Mouse (Mus musculus) large intestine, adult 2 months (tissue): Measurements from ENCODE around the gene Foxo1. TPM values are rescaled to one million over a fixed set of nuclear protein-coding genes. Genes with fewer than 3 reads are reported as not detected.

Source experiments
- DNase-seq: peaks from one replicate; pipeline ENCODE4 v3.0.0-alpha.2; 2012; ENCODE audit warnings: low read depth, low spot score
- WGBS: fragments of 180-500 bp; shearing (Covaris S2); methylation state at CpG from one replicate; pipeline ENCODE4 v1.1.7; 2018; 5-methylcytosine and 5-hydroxymethylcytosine counted together
- polyA plus RNA-seq: library from polyadenylated mRNA; depleted of rRNA; stranded (reverse); fragments of >200 nt; gene quantifications from 2 replicates; pipeline ENCODE4 v1.2.3, GENCODE M21; 2012

The Foxo1 gene
- polyA plus RNA-seq, 1 experiment: 6.2 TPM

DNA sequence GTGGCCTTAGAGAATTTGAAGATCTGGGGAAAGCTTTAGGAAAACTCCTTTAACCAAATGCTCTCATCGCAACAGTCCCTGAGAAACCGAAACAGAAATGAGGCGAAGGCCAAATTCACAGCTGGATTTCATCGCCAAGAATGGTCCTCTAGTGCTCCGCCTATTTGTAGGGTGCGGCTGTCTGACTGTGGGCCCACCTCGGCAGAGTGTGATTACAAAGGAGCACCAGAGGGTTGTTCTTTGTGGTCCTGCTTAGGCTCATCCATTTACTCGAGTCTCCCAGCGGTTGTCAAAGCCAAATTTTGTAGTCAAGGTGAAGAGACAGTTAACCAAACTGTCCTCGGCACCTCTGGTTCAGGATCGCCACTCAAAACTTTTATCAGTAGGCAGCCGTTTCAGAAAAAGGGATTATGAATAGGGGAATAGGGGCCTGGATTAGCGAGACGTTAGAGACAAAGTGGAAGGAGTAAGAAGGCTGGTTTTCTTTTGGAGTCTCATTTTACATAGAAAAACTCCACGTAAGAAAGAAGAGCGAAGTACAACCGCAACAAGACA lies 1.5 kb upstream of the Foxo1 start:
- 12% methylated on average over 17 of the region's 17 CpGs for WGBS
- DNase-seq: no peak

DNA sequence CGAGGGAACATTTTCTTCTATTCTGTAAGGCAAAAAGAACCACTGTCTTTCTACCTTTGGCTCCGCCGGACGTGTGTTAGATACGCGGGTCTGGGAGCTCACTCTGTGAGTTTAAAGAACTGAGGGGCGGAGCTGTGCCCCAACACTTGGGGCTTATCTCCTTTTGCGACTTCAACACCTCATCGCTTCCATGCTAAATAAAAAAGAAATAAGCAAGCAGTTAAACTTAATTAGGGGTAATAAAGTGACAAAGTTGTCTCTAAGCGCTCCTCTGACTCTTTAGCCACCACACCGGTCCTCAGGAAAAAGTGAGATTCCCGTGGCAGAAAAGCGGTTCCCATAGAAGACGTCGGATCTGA lies 864 bp upstream of the Foxo1 start:
- WGBS: under 1% methylated on average over 15 of the region's 15 CpGs
- no peak for DNase-seq

DNA sequence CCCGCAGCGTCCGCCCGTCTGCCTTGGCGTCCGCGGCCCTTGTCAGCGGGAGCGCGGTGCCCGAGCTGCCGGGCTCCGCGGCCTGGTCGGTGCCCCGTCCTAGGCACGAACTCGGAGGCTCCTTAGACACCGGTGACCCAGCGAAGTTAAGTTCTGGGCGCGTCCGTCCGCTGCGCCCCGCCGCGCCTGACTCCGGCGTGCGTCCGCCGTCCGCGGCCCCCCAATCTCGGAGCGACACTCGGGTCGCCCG lies 276 bp downstream of the Foxo1 start:
- WGBS: 0% methylated on average over 32 of the region's 40 CpGs
- no peak for DNase-seq

DNA sequence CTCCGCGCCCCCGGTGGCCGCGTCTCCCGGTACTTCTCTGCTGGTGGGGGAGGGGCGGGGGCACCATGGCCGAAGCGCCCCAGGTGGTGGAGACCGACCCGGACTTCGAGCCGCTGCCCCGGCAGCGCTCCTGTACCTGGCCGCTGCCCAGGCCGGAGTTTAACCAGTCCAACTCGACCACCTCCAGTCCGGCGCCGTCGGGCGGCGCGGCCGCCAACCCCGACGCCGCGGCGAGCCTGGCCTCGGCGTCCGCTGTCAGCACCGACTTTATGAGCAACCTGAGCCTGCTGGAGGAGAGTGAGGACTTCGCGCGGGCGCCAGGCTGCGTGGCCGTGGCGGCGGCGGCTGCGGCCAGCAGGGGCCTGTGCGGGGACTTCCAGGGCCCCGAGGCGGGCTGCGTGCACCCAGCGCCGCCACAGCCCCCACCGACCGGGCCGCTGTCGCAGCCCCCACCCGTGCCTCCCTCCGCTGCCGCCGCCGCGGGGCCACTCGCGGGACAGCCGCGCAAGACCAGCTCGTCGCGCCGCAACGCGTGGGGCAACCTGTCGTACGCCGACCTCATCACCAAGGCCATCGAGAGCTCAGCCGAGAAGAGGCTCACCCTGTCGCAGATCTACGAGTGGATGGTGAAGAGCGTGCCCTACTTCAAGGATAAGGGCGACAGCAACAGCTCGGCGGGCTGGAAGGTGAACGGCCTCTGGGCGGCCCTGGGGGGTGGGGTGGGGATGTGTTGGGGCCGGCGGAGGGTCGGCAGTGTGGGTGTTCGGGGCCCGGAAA lies 789 bp downstream of the Foxo1 start:
- no peak for DNase-seq
- WGBS: under 1% methylated on average over 89 of the region's 89 CpGs

DNA sequence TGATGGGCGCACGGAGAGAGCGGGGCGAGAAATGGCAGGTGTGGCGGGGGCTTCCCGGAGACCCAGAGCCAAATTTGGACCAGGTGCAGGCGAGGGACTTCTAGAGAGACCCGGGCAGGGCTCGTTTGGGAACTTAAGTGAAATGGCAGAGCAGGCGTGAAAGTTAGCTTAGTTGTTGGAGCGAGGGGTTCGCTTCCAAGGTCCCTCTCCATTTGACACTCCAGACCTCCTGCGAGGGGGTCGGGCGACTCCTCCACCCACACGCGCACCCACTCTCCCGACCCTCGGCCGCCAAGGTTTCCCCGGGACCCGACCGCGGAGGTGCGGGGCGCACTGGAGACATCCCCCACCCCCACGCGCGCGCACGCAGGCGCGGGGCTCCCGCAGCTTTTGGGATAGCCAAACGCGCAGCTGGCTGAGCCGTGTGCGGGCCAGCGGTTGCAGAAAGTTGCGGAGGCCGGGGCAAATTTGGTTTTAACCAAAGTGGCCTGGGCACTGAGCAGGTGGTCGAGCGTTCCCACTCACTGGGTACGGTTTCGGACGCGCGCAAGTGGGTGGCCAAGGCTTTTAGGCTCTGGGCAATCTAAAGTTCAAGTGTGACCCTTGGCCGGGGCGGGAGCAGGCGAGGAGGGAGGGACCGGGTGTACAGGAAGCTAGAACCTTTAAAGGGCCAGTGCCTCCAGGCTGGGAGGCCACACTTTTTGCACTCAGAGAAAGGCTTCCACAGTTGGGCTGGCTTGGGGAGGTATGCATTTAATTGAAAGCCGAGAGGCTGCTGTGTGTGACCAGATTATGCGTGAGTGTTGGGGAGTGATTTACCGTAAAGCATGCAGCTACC lies 1.6 kb downstream of the Foxo1 start:
- WGBS: 1% methylated on average over 55 of the region's 55 CpGs
- DNase-seq: peak; percentile 80

DNA sequence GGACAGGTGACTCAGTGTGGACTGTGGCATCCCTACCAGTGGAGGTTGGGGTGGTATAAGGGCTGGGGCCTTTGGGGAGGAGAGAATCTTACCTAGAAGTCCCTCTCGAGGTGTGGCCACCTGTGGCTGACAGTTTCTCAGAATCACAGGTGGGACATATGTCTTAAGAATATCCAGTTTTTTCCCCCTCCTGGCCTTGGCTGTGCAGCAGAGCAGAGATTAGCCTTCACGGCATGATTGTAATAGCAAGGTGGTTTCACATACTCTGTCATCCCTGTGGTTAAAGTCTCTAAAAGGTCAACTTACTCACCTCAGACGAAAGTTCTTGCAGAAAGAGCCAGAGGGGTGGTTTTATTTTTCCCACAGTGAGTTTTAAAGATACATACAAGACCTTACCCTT lies 2.4 kb downstream of the Foxo1 start:
- 11% methylated on average over 3 of the region's 3 CpGs for WGBS
- no peak for DNase-seq

DNA sequence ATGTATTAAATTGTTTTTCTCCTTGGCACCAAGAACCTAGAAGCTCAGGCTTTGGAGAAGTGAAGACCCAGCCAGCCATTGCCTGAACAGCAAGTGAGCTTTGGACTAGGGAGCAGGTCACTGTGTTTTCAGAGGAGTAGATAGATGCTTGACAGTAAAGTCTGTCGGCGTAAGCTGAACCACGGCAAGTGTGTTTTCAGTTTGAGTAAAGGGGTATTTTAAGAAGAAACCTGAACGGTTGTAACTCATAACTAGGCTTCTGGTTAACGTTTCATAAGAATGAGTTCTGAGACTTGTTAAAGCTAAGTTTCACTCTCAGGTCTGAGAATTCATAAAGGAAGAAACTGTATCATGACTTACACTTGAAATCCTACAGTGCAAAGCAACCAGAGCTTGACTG lies 3.2 kb downstream of the Foxo1 start:
- no peak for DNase-seq
- 61% methylated on average over 5 of the region's 5 CpGs for WGBS

DNA sequence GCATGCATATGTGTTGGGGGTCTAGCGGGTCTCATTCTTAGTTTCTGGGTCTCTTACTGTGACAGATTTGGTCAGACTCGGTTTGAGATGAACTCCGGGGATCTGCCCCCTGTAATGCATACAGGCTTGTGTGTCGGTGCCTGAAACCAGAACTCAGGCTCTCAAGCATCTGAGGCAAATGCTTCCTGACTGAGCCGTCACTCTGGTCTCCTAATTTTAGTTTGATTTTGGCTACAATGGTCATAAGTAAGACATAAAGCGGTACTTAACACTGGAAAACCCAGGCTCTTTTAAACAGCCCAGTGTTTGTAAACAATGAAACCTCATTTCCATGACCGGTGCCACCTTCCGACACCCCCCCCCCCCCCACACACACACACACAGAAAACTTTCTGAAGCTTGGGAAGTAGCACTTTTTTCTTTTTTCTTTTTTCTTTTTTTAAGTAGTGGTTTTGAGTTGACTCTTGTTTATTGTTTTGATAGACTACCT lies 4.3 kb downstream of the Foxo1 start:
- DNase-seq: no peak
- WGBS: 81% methylated on average over 8 of the region's 8 CpGs

DNA sequence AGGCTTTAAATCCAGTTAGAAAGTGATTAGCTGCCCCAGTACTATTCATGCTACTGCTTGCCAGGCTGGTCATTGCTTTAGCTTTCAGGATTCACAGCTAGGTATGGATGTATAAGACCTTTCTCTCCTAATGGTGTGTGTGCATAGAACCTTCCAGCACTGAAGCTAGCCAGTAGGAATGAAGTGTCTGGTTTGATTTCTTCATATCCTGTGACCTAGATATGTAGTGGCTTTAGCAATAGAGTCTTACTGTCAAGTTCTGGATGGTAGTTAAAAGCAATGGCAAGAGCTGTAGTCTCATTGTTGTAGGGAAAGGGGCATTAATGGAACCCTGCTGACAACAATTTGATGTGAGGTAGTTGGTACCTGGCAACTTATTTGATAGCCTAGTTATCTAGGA lies 6.3 kb downstream of the Foxo1 start:
- no peak for DNase-seq

DNA sequence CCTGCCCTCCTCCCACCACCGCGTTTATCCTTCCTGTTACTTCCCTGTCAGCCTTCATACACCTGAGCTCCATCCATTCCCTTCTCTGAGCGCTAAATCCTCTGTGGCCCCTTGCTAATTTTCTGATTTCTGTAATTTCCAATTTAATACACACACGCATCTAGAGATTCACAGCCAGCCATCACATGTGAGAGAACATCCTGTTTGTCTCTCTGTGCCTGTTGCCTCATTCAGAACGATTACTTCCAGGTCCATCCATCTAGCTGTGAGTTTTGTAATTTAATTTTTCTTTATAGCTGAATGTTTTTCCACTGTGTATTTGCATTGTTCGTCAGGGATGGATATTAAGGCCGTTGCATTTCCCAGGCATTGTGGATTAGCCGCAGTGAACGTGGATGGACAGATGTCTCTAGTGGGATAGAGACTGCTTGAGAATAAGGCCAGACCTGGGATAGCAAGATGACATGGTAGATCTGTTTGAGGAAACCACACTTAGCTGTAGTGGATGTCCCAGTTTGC lies 7.0 kb downstream of the Foxo1 start:
- DNase-seq: no peak
- WGBS: 82% methylated on average over 9 of the region's 9 CpGs

DNA sequence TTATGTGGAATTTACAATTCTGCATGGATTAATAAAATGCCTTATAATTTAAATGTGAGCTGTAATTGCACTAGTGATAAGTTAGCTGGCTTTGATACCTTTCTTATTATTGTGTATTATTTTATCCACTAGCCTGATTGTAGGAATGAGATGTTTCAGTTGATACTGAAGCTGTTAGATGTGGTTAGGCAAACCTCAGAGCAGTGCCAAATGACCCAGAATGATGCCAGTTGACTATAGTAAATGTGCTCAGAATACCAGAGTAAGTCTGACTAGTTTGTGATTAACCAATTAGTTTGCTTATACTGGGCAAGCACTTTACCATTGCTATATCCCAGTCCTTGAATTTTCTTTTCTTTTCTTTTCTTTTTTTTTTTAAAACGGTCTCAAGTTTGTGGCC lies 12.5 kb downstream of the Foxo1 start:
- WGBS: 70% methylated on average over 1 of the region's 1 CpGs
- DNase-seq: no peak

DNA sequence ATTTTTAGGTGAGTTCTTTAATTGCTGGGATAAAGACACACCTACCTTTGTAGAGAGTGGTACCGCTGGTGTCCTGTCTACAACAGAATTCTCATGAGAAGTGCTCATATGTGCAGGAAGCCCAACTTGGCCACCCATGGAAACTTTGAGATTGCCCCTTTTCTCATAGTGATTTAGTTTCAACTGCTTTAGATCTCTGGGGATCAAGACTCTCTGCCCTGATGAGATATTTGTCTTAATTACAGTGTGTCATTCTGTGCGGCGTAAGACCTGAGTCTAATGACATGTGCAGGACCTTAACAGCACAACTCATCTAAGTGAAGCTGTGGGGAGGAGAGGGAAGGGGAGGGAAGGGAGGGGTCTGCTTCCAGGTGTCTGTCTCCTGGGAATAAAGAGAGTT lies 13.7 kb downstream of the Foxo1 start:
- DNase-seq: no peak
- WGBS: 59% methylated on average over 3 of the region's 3 CpGs

DNA sequence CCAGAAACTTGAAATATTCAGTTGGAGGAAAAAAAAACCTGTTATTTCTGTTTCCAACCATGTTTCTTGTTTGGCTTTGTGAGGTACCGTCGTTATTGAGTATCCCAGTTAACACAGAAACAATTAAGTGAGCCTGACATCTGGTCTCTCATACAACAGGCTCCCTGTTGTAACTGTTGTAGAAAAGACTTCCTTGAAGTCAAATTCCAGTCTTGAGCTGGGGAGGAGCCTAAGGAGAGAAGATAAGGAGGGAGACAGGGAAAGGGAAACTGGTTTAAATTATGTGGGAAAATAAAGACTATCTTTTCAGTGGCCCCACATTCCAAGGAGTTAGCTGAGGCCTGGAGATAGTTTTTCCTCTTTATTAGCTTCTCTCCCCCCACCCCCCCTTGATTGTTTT lies 14.2 kb downstream of the Foxo1 start:
- DNase-seq: no peak
- 12% methylated on average over 2 of the region's 2 CpGs for WGBS

DNA sequence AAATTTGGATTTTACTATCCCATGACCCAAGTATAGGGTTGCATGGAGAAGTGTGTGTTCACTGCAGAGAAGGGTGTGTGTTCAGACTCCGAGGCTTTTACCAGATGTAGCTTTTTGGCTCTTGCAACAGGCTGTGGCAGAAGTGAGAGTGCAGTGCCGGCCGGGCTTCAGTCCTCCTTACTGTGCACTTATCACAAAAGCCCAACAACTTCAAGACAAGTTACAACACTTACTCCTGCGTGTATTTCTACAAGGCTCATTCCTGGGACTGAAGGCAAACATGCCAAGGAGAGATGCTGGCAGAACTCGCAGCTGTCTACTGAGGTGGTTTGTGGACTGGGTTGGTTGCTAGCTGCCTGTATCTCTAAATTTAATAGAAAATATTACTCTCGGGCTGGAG lies 15.4 kb downstream of the Foxo1 start:
- DNase-seq: no peak
- WGBS: 73% methylated on average over 6 of the region's 6 CpGs

DNA sequence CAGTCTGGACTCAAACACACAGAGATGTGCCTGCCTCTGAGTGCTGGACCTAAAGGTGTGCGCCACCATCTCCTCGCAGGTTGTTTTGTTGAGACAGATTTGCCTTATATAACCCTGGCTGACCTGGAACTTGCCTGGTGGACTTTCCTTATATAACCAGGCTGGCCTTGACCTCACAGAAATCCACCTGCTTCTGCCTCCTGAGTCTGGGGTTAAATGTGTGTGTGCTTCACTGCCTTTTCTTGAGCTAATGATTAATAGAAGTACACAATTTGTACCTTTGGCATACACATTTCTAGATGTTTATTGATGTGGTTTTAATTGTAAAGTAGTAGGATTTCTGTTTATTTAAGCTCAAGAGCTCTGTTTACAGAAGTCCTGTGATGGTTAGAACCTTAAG lies 22.7 kb downstream of the Foxo1 start:
- DNase-seq: no peak
- 85% methylated on average over 2 of the region's 2 CpGs for WGBS

DNA sequence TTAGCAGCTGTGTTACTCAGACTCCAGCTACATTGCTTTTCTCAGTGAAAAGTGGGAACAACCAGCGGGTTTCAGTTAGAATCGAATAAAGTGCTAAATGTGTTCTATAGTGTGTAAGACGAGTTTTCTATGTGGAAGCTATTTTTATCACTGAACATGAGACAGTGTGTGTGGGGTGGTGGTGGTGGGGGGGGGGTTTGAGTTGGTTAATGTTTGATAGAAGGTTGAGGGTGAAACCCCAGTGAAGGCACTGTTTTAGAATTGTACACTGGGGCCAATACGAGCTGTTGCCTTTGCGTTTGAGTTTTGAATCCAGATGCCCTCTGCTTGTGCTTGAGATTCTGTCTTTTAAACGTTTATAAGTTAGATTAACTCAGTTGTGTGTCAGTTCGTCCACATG lies 24.4 kb downstream of the Foxo1 start:
- 60% methylated on average over 7 of the region's 7 CpGs for WGBS

DNA sequence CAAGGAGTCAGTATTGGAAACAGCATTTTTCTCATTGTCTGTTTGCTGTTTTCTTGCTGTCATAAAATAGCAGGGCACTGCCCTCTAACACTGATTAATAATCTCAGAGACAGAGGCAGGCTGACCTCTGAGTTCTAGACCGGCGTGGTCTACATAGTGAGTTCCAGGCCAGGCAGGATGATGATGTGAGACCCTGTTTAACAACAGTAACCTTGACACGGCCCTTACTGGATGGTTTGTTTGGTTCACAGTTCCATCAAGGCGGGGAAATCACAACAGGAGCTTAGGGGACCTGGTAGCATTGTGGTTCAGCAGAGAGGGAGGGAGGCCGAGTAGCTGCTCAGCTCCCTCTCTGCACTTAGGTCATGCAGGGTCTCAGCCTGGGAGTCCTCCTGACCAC lies 25.8 kb downstream of the Foxo1 start:
- WGBS: 81% methylated on average over 5 of the region's 5 CpGs
- DNase-seq: no peak

More for the DNA sequence above, 24.4 kb downstream of the Foxo1 start:
- no peak for DNase-seq

DNA sequence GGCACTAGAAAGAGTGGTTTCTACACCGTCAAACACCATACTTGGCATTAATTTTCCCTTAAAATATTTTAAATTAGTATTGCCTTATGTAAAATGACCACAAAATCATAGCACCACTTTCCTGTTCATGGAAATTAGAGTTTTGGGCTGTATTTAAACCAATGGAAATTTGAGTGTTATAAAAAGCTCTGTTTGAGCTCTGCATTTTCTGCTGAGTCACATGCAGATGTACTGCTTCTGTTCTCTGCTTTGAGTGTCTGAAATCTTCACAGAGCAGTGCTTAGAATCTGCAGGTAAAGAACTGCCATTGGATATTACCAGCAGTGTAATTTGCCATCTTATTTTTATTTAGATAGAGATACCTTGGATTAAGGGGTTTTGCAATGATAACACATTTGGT lies 27.6 kb downstream of the Foxo1 start:
- no peak for DNase-seq
- 75% methylated on average over 1 of the region's 1 CpGs for WGBS

DNA sequence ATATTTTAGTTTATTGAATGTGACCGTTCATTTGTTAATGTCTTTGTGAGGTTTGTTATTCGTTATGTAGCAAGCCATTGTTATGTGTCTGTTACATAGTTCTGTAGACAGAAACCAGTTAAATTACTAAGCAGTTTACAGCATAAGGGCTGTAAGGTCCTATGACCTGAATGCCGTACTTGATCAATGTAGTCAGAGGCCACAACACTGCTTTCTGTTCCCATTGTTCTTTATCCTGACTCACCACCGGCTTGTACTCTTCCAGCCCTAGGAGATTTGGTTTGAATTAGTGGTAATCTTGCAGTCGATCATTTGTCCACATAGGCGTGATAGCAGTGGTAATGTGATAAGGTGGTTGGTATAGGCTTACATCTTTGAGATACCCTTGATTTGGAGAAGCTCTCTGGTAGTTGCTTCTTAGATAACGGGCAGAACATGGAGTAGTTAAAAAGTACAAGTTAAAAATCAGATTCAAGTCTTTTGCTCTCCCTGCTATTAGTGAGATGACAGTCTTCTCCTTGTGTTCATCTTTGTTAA lies 28.2 kb downstream of the Foxo1 start:
- 67% methylated on average over 7 of the region's 7 CpGs for WGBS
- DNase-seq: no peak

DNA sequence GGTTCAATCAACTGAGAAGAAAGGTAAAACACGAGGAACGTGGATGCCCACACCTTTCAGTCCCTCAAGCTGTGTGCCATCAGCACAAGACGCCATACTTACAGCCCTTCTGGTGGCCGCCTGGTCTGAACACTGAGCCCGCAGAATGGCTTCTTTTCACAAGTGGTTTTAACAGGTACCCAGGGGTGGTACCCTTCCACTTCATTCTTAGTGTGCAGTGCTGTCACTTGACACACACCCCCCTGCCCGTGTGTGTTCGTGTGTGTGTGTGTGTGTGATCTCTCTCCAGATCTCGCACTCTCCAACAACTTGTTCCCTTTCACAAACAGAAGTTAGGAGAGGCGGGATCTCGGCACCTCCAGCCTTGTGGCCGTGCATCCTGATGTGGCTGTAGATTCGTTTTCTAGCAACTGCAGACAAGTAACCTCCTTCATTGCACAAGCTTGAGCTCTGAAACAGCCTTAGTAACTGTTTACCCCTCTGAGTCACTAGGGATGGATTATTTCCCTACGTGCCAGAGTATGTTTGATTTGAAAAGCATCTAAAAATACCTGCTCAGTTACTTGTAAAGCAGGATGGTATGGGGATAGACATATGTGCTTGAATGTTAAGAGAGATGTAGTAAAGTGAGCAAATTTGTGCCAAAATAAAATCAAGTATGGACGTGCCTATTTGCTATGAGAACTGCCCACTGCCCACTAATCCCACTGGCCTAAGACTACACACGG lies 29.3 kb downstream of the Foxo1 start:
- DNase-seq: no peak
- WGBS: 69% methylated on average over 15 of the region's 15 CpGs
